Mouse (Mus musculus) forebrain, embryonic 13.5 days (tissue): ENCODE measurements around the gene Prss16. TPM values are rescaled to one million over a fixed set of nuclear protein-coding genes. Genes with fewer than 3 reads are reported as not detected.

ENCODE experiments used
- ATAC-seq: fragments of 200-750 bp; cut with Nextera tagmentation; 2 replicates; pipeline ENCODE4 v1.8.0; 2017
- H3K27ac ChIP-seq: fragments of 300-500 bp; sonication (generic); 2 replicates; pipeline ENCODE4 v1.5.1; 2015; ENCODE audit warnings: inconsistent platforms, mild to moderate bottlenecking, moderate library complexity
- H3K27me3 ChIP-seq: fragments of 300-500 bp; sonication (generic); 2 replicates; pipeline ENCODE4 v1.6.1; 2015; ENCODE audit warnings: mild to moderate bottlenecking, inconsistent platforms
- H3K36me3 ChIP-seq: fragments of 300-500 bp; sonication (generic); 2 replicates; pipeline ENCODE4 v1.6.1; 2015; ENCODE audit warnings: mild to moderate bottlenecking, inconsistent platforms; ENCODE audit not compliant: poor library complexity, severe bottlenecking
- H3K4me1 ChIP-seq: fragments of 300-500 bp; sonication (generic); 2 replicates; pipeline ENCODE4 v1.6.1; 2015; ENCODE audit warnings: inconsistent platforms
- H3K4me2 ChIP-seq: fragments of 300-500 bp; sonication (generic); 2 replicates; pipeline ENCODE4 v1.6.1; 2015; ENCODE audit warnings: inconsistent platforms, mild to moderate bottlenecking, moderate library complexity
- H3K4me3 ChIP-seq: fragments of 300-500 bp; sonication (generic); 2 replicates; pipeline ENCODE4 v1.5.1; 2015; ENCODE audit warnings: mild to moderate bottlenecking, inconsistent platforms
- H3K9ac ChIP-seq: fragments of 300-500 bp; sonication (generic); 2 replicates; pipeline ENCODE4 v1.6.1; 2015; ENCODE audit warnings: mild to moderate bottlenecking, inconsistent platforms
- H3K9me3 ChIP-seq: fragments of 300-500 bp; sonication (generic); replicated peaks from 2 replicates; pipeline ENCODE4 v1.6.1; 2016; ENCODE audit warnings: inconsistent platforms
- WGBS: fragments of 180-500 bp; shearing (Covaris S2); methylation state at CpG from one replicate; pipeline ENCODE4 v1.1.7; 2015; 5-methylcytosine and 5-hydroxymethylcytosine counted together
- polyA plus RNA-seq: library from polyadenylated mRNA; unstranded; fragments of >200 nt; fragmentation: Nextera tagmentation; extraction: Ambion mirVana; gene quantifications from 2 replicates; pipeline ENCODE4 v1.2.1, GENCODE M21; 2015

The Prss16 gene
- polyA plus RNA-seq, 1 experiment from 2014 or later, result not detected

- H3K27ac ChIP-seq, result no peak overlapping the region
- no peaks in the 10 kb centered on the region for H3K36me3 ChIP-seq
- H3K4me1 ChIP-seq, result peaks cover 13% of the 10 kb centered on the region
- H3K9me3 ChIP-seq, result no peaks in the 10 kb centered on the region
- peaks cover 87% of the 10 kb centered on the region for H3K27me3 ChIP-seq
- 1% methylated on average over 21 of the region's 21 CpGs for WGBS
- no peak for ATAC-seq
- H3K4me3 ChIP-seq, result peak overlapping the region; percentile 38
- peak overlapping the region; percentile 58 for H3K4me2 ChIP-seq
- no peak overlapping the region for H3K9ac ChIP-seq
Observed at GRCm38 (mm10) chr13:21997201-21997820, 12.2 kb downstream of the Prss16 start.

GRCm38 (mm10) chr13:21996840-21997185, 12.7 kb downstream of the Prss16 start:
- Histone ChIP-seq H3K36me3 (no peaks in the 10 kb centered on the region), H3K4me2 (peak overlapping the region; percentile 58), H3K4me3 (peak overlapping the region; percentile 38), H3K4me1 (peaks cover 13% of the 10 kb centered on the region), H3K9ac (no peak overlapping the region), H3K9me3 (no peaks in the 10 kb centered on the region), H3K27ac (no peak overlapping the region), H3K27me3 (peaks cover 82% of the 10 kb centered on the region)
- no peak for ATAC-seq
- under 1% methylated on average over 13 of the region's 13 CpGs for WGBS

- Histone ChIP-seq H3K9me3 (no peaks in the 10 kb centered on the region), H3K27ac (no peak overlapping the region), H3K27me3 (peaks cover 80% of the 10 kb centered on the region), H3K4me1 (peaks cover 13% of the 10 kb centered on the region), H3K4me2 (peak overlapping the region; percentile 58), H3K36me3 (no peaks in the 10 kb centered on the region), H3K4me3 (peak overlapping the region; percentile 38), H3K9ac (no peak overlapping the region)
- no peak for ATAC-seq
- WGBS, result 2% methylated on average over 12 of the region's 12 CpGs
Observed at GRCm38 (mm10) chr13:21996101-21996839, 13.3 kb downstream of the Prss16 start.

GRCm38 (mm10) chr13:21995331-21995914, 14.1 kb downstream of the Prss16 start:
- under 1% methylated on average over 21 of the region's 21 CpGs for WGBS
- H3K9ac ChIP-seq, result 0 out of 2 replicates have a peak overlapping the region, but pooled peaks have one; percentile 26
- peak overlapping the region; percentile 58 for H3K4me2 ChIP-seq
- peak overlapping the region; percentile 38 for H3K4me3 ChIP-seq
- no peaks in the 10 kb centered on the region for H3K9me3 ChIP-seq
- peaks cover 13% of the 10 kb centered on the region for H3K4me1 ChIP-seq
- peaks cover 74% of the 10 kb centered on the region for H3K27me3 ChIP-seq
- H3K27ac ChIP-seq, result no peak overlapping the region
- H3K36me3 ChIP-seq, result no peaks in the 10 kb centered on the region
- 0 out of 2 replicates have a peak, but pooled peaks have one; percentile 30 for ATAC-seq

GRCm38 (mm10) chr13:21994896-21995295, 14.6 kb downstream of the Prss16 start:
- H3K27me3 ChIP-seq, result peaks cover 73% of the 10 kb centered on the region
- H3K9ac ChIP-seq, result 0 out of 2 replicates have a peak overlapping the region, but pooled peaks have one; percentile 26
- peaks cover 13% of the 10 kb centered on the region for H3K4me1 ChIP-seq
- ATAC-seq, result no peak
- H3K9me3 ChIP-seq, result no peaks in the 10 kb centered on the region
- peak overlapping the region; percentile 38 for H3K4me3 ChIP-seq
- H3K27ac ChIP-seq, result no peak overlapping the region
- 5% methylated on average over 8 of the region's 8 CpGs for WGBS
- peak overlapping the region; percentile 58 for H3K4me2 ChIP-seq
- H3K36me3 ChIP-seq, result no peaks in the 10 kb centered on the region

GRCm38 (mm10) chr13:21993957-21994738, 15.4 kb downstream of the Prss16 start:
- no peaks in the 10 kb centered on the region for H3K36me3 ChIP-seq
- 1% methylated on average over 22 of the region's 22 CpGs for WGBS
- no peak overlapping the region for H3K9ac ChIP-seq
- no peak for ATAC-seq
- peaks cover 68% of the 10 kb centered on the region for H3K27me3 ChIP-seq
- H3K4me1 ChIP-seq, result peaks cover 13% of the 10 kb centered on the region
- H3K27ac ChIP-seq, result no peak overlapping the region
- no peak overlapping the region for H3K4me3 ChIP-seq
- H3K4me2 ChIP-seq, result 0 out of 2 replicates have a peak overlapping the region, but pooled peaks have one; percentile 12
- H3K9me3 ChIP-seq, result no peaks in the 10 kb centered on the region

GRCm38 (mm10) chr13:21992550-21992949, 17.0 kb downstream of the Prss16 start:
- ATAC-seq, result no peak
- 82% methylated on average over 5 of the region's 5 CpGs for WGBS
- H3K27ac ChIP-seq, result no peak overlapping the region
- peaks cover 58% of the 10 kb centered on the region for H3K27me3 ChIP-seq
- H3K4me3 ChIP-seq, result no peak overlapping the region
- no peaks in the 10 kb centered on the region for H3K36me3 ChIP-seq
- no peaks in the 10 kb centered on the region for H3K9me3 ChIP-seq
- no peak overlapping the region for H3K9ac ChIP-seq
- peaks cover 13% of the 10 kb centered on the region for H3K4me1 ChIP-seq
- H3K4me2 ChIP-seq, result no peak overlapping the region

- ATAC-seq, result no peak
- H3K9ac ChIP-seq, result no peak overlapping the region
- peaks cover 68% of the 10 kb centered on the region for H3K27me3 ChIP-seq
- peaks cover 14% of the 10 kb centered on the region for H3K4me1 ChIP-seq
- H3K9me3 ChIP-seq, result no peaks in the 10 kb centered on the region
- no peaks in the 10 kb centered on the region for H3K36me3 ChIP-seq
- WGBS, result 93% methylated on average over 2 of the region's 2 CpGs
- no peak overlapping the region for H3K4me3 ChIP-seq
- H3K4me2 ChIP-seq, result no peak overlapping the region
- no peak overlapping the region for H3K27ac ChIP-seq
Observed at GRCm38 (mm10) chr13:21984486-21984885, 25.1 kb downstream of the Prss16 start.

GRCm38 (mm10) chr13:21981803-21982193, 27.7 kb downstream of the Prss16 start:
- 3% methylated on average over 17 of the region's 17 CpGs for WGBS
- no peak for ATAC-seq
- Histone ChIP-seq H3K27me3 (peaks cover 68% of the 10 kb centered on the region), H3K4me1 (peaks cover 14% of the 10 kb centered on the region), H3K27ac (no peak overlapping the region), H3K4me2 (peak overlapping the region; percentile 99), H3K9ac (peak overlapping the region; percentile 78), H3K36me3 (no peaks in the 10 kb centered on the region), H3K9me3 (no peaks in the 10 kb centered on the region), H3K4me3 (peak overlapping the region; percentile 60)

GRCm38 (mm10) chr13:21980981-21981802, 28.4 kb downstream of the Prss16 start, which contains the start of gene Pom121l2:
Gene Pom121l2 (plus strand): TSS chr13:21981194.
- Histone ChIP-seq H3K4me2 (peak within 1 kb of the TSS; percentile 99), H3K27ac (no peak within 1 kb of the TSS), H3K27me3 (peaks cover 65% of the 10 kb centered on the region), H3K36me3 (no peaks in the 10 kb centered on the region), H3K9me3 (no peaks in the 10 kb centered on the region), H3K4me1 (peaks cover 14% of the 10 kb centered on the region), H3K4me3 (peak within 1 kb of the TSS; percentile 60), H3K9ac (peak within 1 kb of the TSS; percentile 78)
- WGBS, result under 1% methylated on average over 58 of the region's 58 CpGs
- ATAC-seq, result peak; percentile 69; the same call in 1 of the 2 replicates
